Mouse (Mus musculus) kidney, postnatal 0 days (tissue): ENCODE data around the gene Gm11077. TPM values are rescaled to one million over a fixed set of nuclear protein-coding genes. Genes with fewer than 3 reads are reported as not detected.

Source experiments
- ATAC-seq: fragments of 200-750 bp; cut with Nextera tagmentation; replicated peaks from 2 replicates; pipeline ENCODE4 v1.8.0; 2017; ENCODE audit warnings: low read depth, moderate number of reproducible peaks, moderate TSS enrichment, moderate library complexity; ENCODE audit not compliant: low FRiP score
- DNase-seq: peaks from one replicate; pipeline ENCODE4 v3.0.0-alpha.2; 2016; ENCODE audit warnings: low spot score
- H3K27ac ChIP-seq: fragments of 300-500 bp; sonication (generic); 2 replicates; pipeline ENCODE4 v1.5.1; 2014; ENCODE audit warnings: mild to moderate bottlenecking
- H3K27me3 ChIP-seq: fragments of 300-500 bp; sonication (generic); 2 replicates; pipeline ENCODE4 v1.6.1; 2014; ENCODE audit warnings: low read length, mixed read lengths; ENCODE audit not compliant: insufficient read depth
- H3K36me3 ChIP-seq: fragments of 300-500 bp; sonication (generic); 2 replicates; pipeline ENCODE4 v1.6.1; 2014; ENCODE audit warnings: low read length, mixed read lengths; ENCODE audit not compliant: insufficient read depth
- H3K4me1 ChIP-seq: fragments of 300-500 bp; sonication (generic); replicated peaks from 2 replicates; pipeline ENCODE4 v1.6.1; 2014; ENCODE audit warnings: antibody characterized with exemption, low read length, mixed read lengths; ENCODE audit not compliant: insufficient read depth
- H3K4me2 ChIP-seq: fragments of 300-500 bp; sonication (generic); 2 replicates; pipeline ENCODE4 v1.6.1; 2014; ENCODE audit warnings: mild to moderate bottlenecking, low read length, moderate library complexity, mixed read lengths
- H3K4me3 ChIP-seq: fragments of 300-500 bp; sonication (generic); replicated peaks from 2 replicates; pipeline ENCODE4 v1.5.1; 2014; ENCODE audit warnings: low read depth, low read length
- H3K9ac ChIP-seq: fragments of 300-500 bp; sonication (generic); 2 replicates; pipeline ENCODE4 v1.6.1; 2014; ENCODE audit warnings: low read depth, low read length
- H3K9me3 ChIP-seq: fragments of 300-500 bp; sonication (generic); replicated peaks from 2 replicates; pipeline ENCODE4 v1.6.1; 2016; ENCODE audit warnings: low read length, inconsistent platforms, mixed read lengths
- CTCF ChIP-seq: IDR thresholded peaks from 2 replicates; pipeline ENCODE4 v1.5.1; 2016; ENCODE audit warnings: antibody characterized with exemption, low read depth, mild to moderate bottlenecking, moderate library complexity
- WGBS: fragments of 180-500 bp; shearing (Covaris S2); extraction: QIAGEN DNeasy Blood & Tissue Kit; methylation state at CpG from one replicate; pipeline ENCODE4 v1.1.7; 2014; 5-methylcytosine and 5-hydroxymethylcytosine counted together
- polyA plus RNA-seq: library from polyadenylated mRNA; unstranded; fragments of >200 nt; fragmentation: Nextera tagmentation; extraction: Ambion mirVana; gene quantifications from 2 replicates; pipeline ENCODE4 v1.2.1, GENCODE M21; 2015

Gene Gm11077
- polyA plus RNA-seq, 1 experiment from 2014 or later = not detected

DNA sequence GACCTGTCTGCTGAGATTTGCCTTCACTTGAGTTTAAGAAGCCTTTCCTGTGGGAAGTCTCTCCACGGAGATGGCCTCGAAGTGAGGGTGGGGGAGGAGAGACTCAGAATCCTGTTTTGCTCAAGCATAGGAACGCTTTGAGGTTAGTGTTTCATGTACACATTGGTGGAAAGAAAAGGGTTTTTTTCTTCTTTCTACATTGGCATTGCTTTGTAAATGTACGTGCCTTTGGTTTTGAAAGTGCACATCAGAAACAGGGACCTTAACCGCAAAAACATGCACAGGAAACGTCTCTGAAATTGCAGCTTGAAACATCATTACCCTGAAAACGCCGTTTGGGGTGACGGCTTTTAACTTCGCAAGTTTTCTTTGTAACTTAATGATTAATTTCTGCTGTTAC lies 21.0 kb upstream of the Gm11077 start:
- no peak overlapping the region for H3K4me3 ChIP-seq
- no peak overlapping the region for H3K27ac ChIP-seq
- 23% methylated on average over 10 of the region's 10 CpGs for WGBS
- no peaks in the 10 kb centered on the region for H3K27me3 ChIP-seq
- ATAC-seq (no peak), DNase-seq (no peak)
- no peaks in the 10 kb centered on the region for H3K36me3 ChIP-seq
- no peak for TF ChIP-seq CTCF
- H3K4me2 ChIP-seq = no peak overlapping the region
- no peaks in the 10 kb centered on the region for H3K9me3 ChIP-seq
- no peaks in the 10 kb centered on the region; the same call in 1 of the 2 replicates for H3K4me1 ChIP-seq
- no peak overlapping the region for H3K9ac ChIP-seq

- Histone ChIP-seq H3K4me2 (no peak overlapping the region), H3K36me3 (no peaks in the 10 kb centered on the region), H3K27ac (no peak overlapping the region), H3K27me3 (no peaks in the 10 kb centered on the region), H3K9me3 (no peaks in the 10 kb centered on the region), H3K4me1 (no peaks in the 10 kb centered on the region; the same call in 1 of the 2 replicates), H3K9ac (no peak overlapping the region), H3K4me3 (no peak overlapping the region)
- DNase-seq (peak; percentile 65), ATAC-seq (peak; percentile 34)
- peak; percentile 67 for TF ChIP-seq CTCF
- WGBS = 77% methylated on average over 6 of the region's 6 CpGs
Observed at GRCm38 (mm10) chr6:140709415-140710107, 19.5 kb upstream of the Gm11077 start.

DNA sequence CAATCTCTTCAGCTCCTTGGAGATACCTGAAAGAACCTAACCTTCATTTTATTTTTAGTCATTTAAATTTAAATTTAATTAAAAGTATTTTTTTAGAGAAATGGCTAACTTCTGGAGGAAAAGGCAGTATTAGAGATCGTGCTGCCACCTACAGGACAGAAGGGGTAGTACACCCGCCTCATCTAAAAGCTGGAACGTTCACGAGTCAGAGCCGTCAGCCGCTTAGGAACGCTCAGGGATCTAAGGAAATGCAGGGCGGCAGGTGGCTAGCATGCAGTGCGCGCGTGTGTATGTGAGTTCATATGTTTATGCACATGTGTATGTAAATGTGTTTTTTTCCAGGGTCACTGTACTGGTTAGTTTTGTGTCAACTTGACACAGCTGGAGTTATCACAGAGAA lies 16.3 kb upstream of the Gm11077 start:
- 0 out of 2 replicates have a peak, but pooled peaks have one; percentile 26 for ATAC-seq
- peak; percentile 86 for TF ChIP-seq CTCF
- WGBS = 5% methylated on average over 11 of the region's 11 CpGs

GRCm38 (mm10) chr6:140714905-140715365 lies 14.1 kb upstream of the Gm11077 start:
- 0 out of 2 replicates have a peak, but pooled peaks have one; percentile 21 for ATAC-seq
- Histone ChIP-seq H3K27ac (no peak overlapping the region), H3K4me1 (no peaks in the 10 kb centered on the region), H3K36me3 (no peaks in the 10 kb centered on the region), H3K27me3 (no peaks in the 10 kb centered on the region), H3K9me3 (no peaks in the 10 kb centered on the region), H3K9ac (no peak overlapping the region), H3K4me2 (no peak overlapping the region), H3K4me3 (no peak overlapping the region)
- peak; percentile 92 for DNase-seq
- 25% methylated on average over 10 of the region's 10 CpGs for WGBS
- TF ChIP-seq CTCF = peak; percentile 97

More for the DNA sequence above, 16.3 kb upstream of the Gm11077 start:
- Histone ChIP-seq H3K4me2 (no peak overlapping the region), H3K9ac (no peak overlapping the region), H3K9me3 (no peaks in the 10 kb centered on the region), H3K36me3 (no peaks in the 10 kb centered on the region), H3K4me1 (no peaks in the 10 kb centered on the region; the same call in 1 of the 2 replicates), H3K4me3 (no peak overlapping the region), H3K27me3 (no peaks in the 10 kb centered on the region), H3K27ac (no peak overlapping the region)
- peak; percentile 82 for DNase-seq

GRCm38 (mm10) chr6:140722058-140722457 lies 7.0 kb upstream of the Gm11077 start:
- Histone ChIP-seq H3K4me1 (no peaks in the 10 kb centered on the region), H3K36me3 (no peaks in the 10 kb centered on the region), H3K4me2 (no peak overlapping the region), H3K9me3 (no peaks in the 10 kb centered on the region), H3K27ac (no peak overlapping the region), H3K27me3 (no peaks in the 10 kb centered on the region), H3K9ac (no peak overlapping the region), H3K4me3 (no peak overlapping the region)
- 62% methylated on average over 10 of the region's 10 CpGs for WGBS
- no peak for TF ChIP-seq CTCF
- ATAC-seq (no peak), DNase-seq (no peak)

DNA sequence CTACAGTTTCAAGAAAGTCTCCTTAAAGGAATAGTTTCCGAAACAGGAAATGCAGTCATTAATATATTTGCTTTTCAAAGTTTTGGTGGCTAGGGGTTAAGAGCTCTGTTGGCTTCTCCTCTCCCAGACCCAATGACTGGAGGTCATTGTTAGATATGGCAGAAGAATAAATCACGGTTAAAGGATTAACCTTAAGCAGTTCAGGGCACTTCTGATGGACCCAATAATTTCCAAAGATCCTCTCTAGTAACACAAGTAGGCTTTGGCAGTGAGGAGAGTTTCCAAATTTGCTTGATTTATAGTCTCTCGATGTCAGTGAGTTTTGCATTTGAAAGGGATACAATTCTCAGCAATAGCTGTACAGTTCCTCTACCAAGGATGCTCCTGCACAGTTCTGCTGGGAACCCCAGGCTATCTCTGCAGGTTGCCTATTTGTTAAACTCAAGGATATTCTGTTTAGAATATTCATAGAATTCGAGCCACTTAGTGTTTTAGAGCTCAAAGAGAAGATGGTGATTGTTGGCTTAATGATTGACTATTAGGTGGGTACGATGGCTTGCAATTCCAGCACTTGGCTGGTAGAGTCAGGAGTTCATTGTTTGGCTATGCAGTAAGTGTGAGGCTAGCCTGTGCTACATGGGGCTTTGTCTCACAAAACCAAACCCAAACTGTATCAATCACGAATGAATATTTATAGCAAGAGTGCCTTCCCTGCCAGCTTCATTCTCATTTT lies 1.8 kb downstream of the Gm11077 start:
- no peak overlapping the region for H3K4me3 ChIP-seq
- no peaks in the 10 kb centered on the region for H3K9me3 ChIP-seq
- no peak for TF ChIP-seq CTCF
- no peaks in the 10 kb centered on the region for H3K4me1 ChIP-seq
- no peak overlapping the region for H3K4me2 ChIP-seq
- DNase-seq (peak; percentile 58), ATAC-seq (no peak)
- no peaks in the 10 kb centered on the region for H3K27me3 ChIP-seq
- H3K9ac ChIP-seq = no peak overlapping the region
- no peak overlapping the region for H3K27ac ChIP-seq
- 49% methylated on average over 6 of the region's 6 CpGs for WGBS
- H3K36me3 ChIP-seq = no peaks in the 10 kb centered on the region
